Mouse (Mus musculus) hindbrain, embryonic 13.5 days (tissue): Measurements from ENCODE around the gene Rbm15. TPM values are rescaled to one million over a fixed set of nuclear protein-coding genes. Genes with fewer than 3 reads are reported as not detected.
A peak's percentile ranks its signal among the peaks of the same experiment; 100 is the strongest.

Experiments
- ATAC-seq: fragments of 200-750 bp; cut with Nextera tagmentation; 2 replicates; pipeline ENCODE4 v1.8.0; 2017; ENCODE audit warnings: moderate TSS enrichment; ENCODE audit not compliant: low FRiP score
- H3K27ac ChIP-seq: fragments of 300-500 bp; sonication (generic); 2 replicates; pipeline ENCODE4 v1.5.1; 2015; ENCODE audit warnings: inconsistent platforms, mild to moderate bottlenecking, moderate library complexity
- H3K27me3 ChIP-seq: fragments of 300-500 bp; sonication (generic); 2 replicates; pipeline ENCODE4 v1.6.1; 2015; ENCODE audit warnings: mild to moderate bottlenecking, inconsistent platforms
- H3K36me3 ChIP-seq: fragments of 300-500 bp; sonication (generic); 2 replicates; pipeline ENCODE4 v1.6.1; 2015; ENCODE audit warnings: mild to moderate bottlenecking, inconsistent platforms
- H3K4me1 ChIP-seq: fragments of 300-500 bp; sonication (generic); replicated peaks from 2 replicates; pipeline ENCODE4 v1.6.1; 2015; ENCODE audit warnings: inconsistent platforms
- H3K4me2 ChIP-seq: fragments of 300-500 bp; sonication (generic); 2 replicates; pipeline ENCODE4 v1.6.1; 2015; ENCODE audit warnings: inconsistent platforms, mild to moderate bottlenecking, moderate library complexity
- H3K4me3 ChIP-seq: fragments of 300-500 bp; sonication (generic); 2 replicates; pipeline ENCODE4 v1.5.1; 2015; ENCODE audit warnings: mild to moderate bottlenecking, inconsistent platforms
- H3K9ac ChIP-seq: fragments of 300-500 bp; sonication (generic); 2 replicates; pipeline ENCODE4 v1.6.1; 2015; ENCODE audit warnings: mild to moderate bottlenecking, inconsistent platforms
- H3K9me3 ChIP-seq: fragments of 300-500 bp; sonication (generic); 2 replicates; pipeline ENCODE4 v1.6.1; 2016; ENCODE audit warnings: inconsistent platforms
- WGBS: fragments of 180-500 bp; shearing (Covaris S2); methylation state at CpG from one replicate; pipeline ENCODE4 v1.1.7; 2015; 5-methylcytosine and 5-hydroxymethylcytosine counted together
- polyA plus RNA-seq: library from polyadenylated mRNA; unstranded; fragments of >200 nt; fragmentation: Nextera tagmentation; extraction: Ambion mirVana; gene quantifications from 2 replicates; pipeline ENCODE4 v1.2.1, GENCODE M21; 2015

The Rbm15 gene
- 9.1 and 9.5 TPM in 2 replicates for polyA plus RNA-seq

DNA sequence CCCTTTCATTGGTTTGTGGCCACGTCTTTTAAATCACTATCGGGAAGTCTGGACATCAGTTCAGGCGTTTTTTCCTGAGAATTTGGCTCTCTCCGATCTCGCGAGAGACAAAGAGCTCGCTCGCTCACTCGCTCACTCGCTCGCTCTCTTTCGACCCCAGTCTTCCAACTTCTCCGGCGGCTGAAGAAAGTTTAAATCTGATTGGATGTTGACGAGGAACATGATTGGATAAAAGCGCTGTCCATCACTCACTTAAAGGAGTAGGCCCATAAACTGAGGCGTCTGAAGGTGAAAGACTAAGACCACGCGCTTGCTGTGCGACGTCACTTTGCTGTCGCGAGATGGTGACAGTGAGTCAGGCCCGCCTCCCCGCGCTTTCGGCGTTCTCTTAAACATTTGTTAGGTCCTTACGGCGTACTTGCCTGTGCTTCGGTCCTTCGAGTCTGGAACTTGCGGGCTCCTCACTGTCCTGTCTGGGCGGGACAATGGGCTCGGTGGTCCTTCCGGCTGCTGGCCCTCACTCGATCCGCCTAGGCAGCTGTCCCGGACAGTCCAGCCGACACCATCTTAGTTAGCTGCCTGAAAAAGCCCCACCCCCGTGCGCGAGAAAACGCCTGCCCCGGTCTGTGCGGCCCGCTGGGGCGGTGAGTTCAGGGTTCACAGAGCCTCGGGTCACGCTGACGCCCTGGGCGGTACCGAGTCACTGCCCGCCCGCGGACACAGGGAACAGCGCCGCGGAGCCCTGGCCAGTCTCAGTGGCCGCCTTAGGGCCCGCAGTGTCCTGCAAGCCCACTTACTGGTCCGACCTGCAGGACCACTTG, at the start of gene Rbm15:
Rbm15 (minus strand) TSS at position 293 of the 821 bp plus-strand sequence.
- Histone ChIP-seq H3K27ac (peak within 1 kb of the TSS; percentile 93), H3K9me3 (no peaks in the 10 kb centered on the region), H3K4me2 (peak within 1 kb of the TSS; percentile 92), H3K4me3 (peak within 1 kb of the TSS; percentile 92), H3K27me3 (no peaks in the 10 kb centered on the region), H3K9ac (peak within 1 kb of the TSS; percentile 88), H3K4me1 (peaks cover 31% of the 10 kb centered on the region), H3K36me3 (peaks cover 14% of the 10 kb centered on the region)
- ATAC-seq, result peak; percentile 97
- WGBS, result under 1% methylated on average over 62 of the region's 62 CpGs

DNA sequence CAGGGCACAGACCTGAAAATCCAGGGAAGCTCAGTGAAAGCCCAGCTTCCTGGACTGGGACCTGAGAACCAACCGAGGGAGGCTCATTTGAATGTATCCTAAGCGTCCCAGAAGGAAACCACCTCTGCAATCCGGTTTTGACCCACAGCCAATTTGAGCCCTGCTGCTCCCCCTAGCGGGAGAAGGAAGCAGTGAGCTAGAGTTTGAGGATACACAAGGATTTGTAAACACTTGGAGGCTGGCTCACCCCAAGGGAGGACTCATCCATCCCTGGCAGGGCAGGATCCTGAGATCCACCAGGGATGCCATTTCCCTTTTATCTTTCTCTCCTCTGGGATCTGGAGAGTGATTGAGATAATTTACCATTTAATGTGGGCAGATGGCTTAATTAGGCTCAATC, 45.9 kb upstream of the Rbm15 start:
- Histone ChIP-seq H3K9ac (no peak overlapping the region), H3K27ac (no peak overlapping the region), H3K9me3 (no peaks in the 10 kb centered on the region), H3K4me2 (no peak overlapping the region), H3K4me1 (peaks cover 31% of the 10 kb centered on the region), H3K36me3 (no peaks in the 10 kb centered on the region), H3K27me3 (0 out of 2 replicates have a peak, but pooled peaks cover 3% of the 10 kb centered on the region), H3K4me3 (no peak overlapping the region)
- WGBS, result 6% methylated on average over 4 of the region's 4 CpGs
- ATAC-seq, result peak; percentile 67

DNA sequence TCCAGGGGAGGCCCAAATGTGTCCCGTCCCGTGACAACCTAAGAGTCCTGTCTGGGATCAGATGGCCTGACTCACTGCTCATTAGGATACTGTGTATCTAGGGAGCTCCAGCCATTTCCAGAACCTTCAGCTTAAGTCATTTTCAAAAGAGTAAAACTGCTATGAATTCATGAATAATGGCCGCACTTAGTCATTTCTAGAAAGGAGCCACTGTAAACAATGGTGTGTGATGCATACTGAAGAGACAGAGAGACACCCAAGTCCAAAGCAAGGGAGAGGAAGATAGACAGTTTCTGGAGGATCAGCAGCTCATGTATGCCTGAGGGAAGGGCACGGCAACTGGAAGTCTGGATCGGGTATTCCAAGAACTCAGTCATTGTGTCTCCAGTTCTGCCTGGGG, 45.2 kb upstream of the Rbm15 start:
- 84% methylated on average over 5 of the region's 5 CpGs for WGBS
- no peak for ATAC-seq
- H3K4me2 ChIP-seq, result no peak overlapping the region
- 0 out of 2 replicates have a peak, but pooled peaks cover 2% of the 10 kb centered on the region for H3K27me3 ChIP-seq
- H3K4me1 ChIP-seq, result peaks cover 31% of the 10 kb centered on the region
- H3K4me3 ChIP-seq, result no peak overlapping the region
- no peak overlapping the region for H3K27ac ChIP-seq
- H3K9me3 ChIP-seq, result no peaks in the 10 kb centered on the region
- no peak overlapping the region for H3K9ac ChIP-seq
- H3K36me3 ChIP-seq, result no peaks in the 10 kb centered on the region

DNA sequence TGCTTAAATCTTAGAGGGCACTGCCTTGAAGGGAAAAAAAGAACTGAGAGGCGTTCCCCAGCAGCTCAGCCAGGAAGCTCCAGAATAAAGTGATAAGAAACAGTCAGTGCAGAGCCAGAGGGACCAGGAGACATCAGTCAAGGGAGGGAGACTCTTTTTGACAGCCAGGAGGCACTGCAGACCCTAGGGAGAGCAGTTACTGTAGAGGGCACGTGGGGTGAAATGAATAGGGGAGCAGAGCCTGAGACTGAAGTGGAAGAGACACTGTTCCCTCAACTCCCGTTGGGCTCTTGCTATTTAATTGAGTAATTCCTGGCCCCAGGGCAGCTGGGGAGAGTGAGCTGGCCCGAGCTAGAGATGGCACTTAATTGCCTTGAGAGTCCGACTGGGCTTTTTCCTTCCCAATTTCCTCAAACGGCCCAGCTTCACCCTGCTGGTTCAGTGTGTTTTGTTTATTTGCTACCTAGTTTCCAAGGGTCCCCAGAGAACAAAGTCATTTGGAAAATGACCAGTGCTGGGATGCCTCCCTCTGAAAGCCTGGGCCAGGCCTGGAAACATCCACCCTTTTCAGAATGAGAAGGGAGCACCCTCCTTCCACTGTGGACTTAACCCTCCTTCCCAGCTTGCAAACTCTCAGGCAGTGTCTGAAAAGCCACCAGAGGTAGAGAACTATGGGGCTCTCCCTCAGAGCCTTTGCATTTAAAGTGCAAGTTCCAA, 41.6 kb upstream of the Rbm15 start:
- H3K9ac ChIP-seq, result no peak overlapping the region
- no peak overlapping the region for H3K4me2 ChIP-seq
- no peaks in the 10 kb centered on the region for H3K9me3 ChIP-seq
- no peak overlapping the region for H3K27ac ChIP-seq
- no peaks in the 10 kb centered on the region for H3K36me3 ChIP-seq
- no peaks in the 10 kb centered on the region for H3K27me3 ChIP-seq
- ATAC-seq, result peak; percentile 75
- WGBS, result 7% methylated on average over 6 of the region's 6 CpGs
- no peak overlapping the region for H3K4me3 ChIP-seq
- H3K4me1 ChIP-seq, result peaks cover 21% of the 10 kb centered on the region

DNA sequence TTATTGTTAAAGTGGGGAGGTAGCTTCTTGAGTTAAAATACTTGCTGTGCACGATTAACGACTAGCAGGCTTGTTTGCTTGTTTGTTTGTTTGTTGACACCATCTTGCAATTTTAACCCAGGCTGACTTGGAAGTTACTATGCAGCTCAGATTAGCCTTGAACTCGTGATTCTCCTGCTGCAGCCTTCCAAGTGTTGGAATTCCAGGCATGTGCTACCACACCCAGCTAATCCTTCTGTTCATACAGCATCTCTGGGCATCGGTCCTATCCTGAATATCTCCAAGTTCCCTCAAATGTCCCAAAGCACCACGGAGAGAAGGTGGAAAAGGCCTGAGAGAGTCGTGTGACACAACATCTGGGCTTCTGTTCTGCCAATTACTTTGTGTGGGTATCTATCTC, 35.7 kb upstream of the Rbm15 start:
- H3K27ac ChIP-seq, result no peak overlapping the region
- H3K36me3 ChIP-seq, result no peaks in the 10 kb centered on the region
- no peak overlapping the region for H3K4me2 ChIP-seq
- H3K9ac ChIP-seq, result no peak overlapping the region
- H3K4me1 ChIP-seq, result 0 out of 2 replicates have a peak, but pooled peaks cover 2% of the 10 kb centered on the region
- WGBS, result 83% methylated on average over 6 of the region's 6 CpGs
- no peak overlapping the region for H3K4me3 ChIP-seq
- H3K9me3 ChIP-seq, result no peaks in the 10 kb centered on the region
- peaks cover 15% of the 10 kb centered on the region for H3K27me3 ChIP-seq
- no peak for ATAC-seq

DNA sequence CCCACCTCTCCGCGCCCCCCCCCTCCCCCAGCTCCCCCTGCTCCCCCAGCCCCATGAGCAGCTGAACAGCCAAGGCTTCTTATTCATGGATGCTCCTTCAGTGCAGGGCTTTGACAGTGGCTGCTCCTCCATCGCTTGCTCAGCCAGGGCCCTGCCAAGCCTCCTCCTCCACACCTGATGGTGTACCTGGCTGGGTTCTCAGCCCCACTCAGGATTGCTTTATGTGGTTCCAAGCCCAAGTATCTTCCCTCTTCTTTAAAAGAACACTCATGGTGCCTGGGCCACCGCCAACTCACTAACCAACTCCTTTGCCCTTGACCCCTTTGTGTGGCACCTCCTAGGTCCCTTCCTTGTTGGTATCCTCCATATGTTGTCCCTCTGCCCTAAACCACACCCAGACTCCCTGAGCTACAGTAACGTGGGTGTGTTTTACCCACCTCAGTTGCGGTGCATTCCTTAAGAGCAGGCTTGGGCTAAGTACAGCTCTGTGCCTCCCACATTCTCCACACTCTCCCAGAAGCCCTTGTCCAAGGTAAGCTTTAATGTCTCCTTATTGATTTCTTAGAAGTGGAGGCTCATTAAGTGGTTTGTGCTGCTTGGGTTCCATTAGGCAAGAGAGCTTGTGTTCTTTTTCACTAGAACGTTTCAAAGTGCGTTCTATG, 34.6 kb upstream of the Rbm15 start:
- Histone ChIP-seq H3K4me3 (no peak overlapping the region), H3K27me3 (peaks cover 18% of the 10 kb centered on the region), H3K9me3 (no peaks in the 10 kb centered on the region), H3K27ac (no peak overlapping the region), H3K4me1 (0 out of 2 replicates have a peak, but pooled peaks cover 2% of the 10 kb centered on the region), H3K36me3 (no peaks in the 10 kb centered on the region), H3K4me2 (no peak overlapping the region), H3K9ac (no peak overlapping the region)
- 88% methylated on average over 8 of the region's 8 CpGs for WGBS
- ATAC-seq, result no peak

DNA sequence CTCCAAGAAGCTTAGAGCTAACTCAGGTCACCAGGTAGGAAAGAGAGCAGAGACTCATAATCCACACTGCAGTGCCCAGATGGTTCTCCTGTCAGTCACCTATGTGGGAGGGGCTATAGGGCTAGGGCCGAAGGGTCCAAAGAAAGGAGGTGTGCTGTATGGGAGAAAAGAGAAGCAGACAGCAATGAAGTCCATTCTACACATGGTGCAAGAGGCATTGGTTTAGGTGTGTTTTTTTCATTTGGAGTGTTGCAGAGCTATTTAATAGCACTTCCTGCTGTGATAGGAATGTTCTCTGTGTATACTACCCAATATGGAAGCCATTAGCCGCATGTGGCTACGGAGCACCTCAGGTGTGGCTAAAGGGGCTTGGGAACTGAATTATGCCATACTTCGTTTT, 31.9 kb upstream of the Rbm15 start:
- no peak overlapping the region for H3K4me3 ChIP-seq
- no peak overlapping the region for H3K4me2 ChIP-seq
- peaks cover 23% of the 10 kb centered on the region for H3K27me3 ChIP-seq
- no peak overlapping the region for H3K9ac ChIP-seq
- H3K27ac ChIP-seq, result no peak overlapping the region
- ATAC-seq, result no peak
- H3K9me3 ChIP-seq, result no peaks in the 10 kb centered on the region
- H3K36me3 ChIP-seq, result no peaks in the 10 kb centered on the region
- H3K4me1 ChIP-seq, result 0 out of 2 replicates have a peak, but pooled peaks cover 2% of the 10 kb centered on the region
- WGBS, result 80% methylated on average over 4 of the region's 4 CpGs

DNA sequence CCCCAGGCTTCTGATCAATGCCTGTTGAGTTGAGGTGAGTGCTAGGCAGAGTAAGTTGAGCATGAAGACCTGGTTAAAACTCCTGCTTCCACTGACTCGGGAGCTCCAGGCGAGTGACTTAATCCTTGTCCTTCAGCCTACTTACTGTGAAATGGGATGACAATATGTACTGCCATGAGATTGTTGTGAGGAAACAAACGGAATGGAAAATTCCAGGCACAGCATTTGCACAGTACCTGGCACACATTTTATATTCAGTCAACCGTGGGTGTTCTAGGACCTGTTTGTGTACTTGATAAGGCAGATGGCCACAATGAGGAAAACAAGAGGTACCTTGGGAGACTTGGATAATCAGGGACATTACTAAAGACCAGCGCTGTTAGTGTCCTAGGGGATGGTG, 29.9 kb upstream of the Rbm15 start:
- WGBS, result 92% methylated on average over 5 of the region's 5 CpGs
- Histone ChIP-seq H3K27ac (no peak overlapping the region), H3K36me3 (no peaks in the 10 kb centered on the region), H3K27me3 (peaks cover 20% of the 10 kb centered on the region), H3K4me2 (no peak overlapping the region), H3K4me1 (peaks cover 2% of the 10 kb centered on the region; the same call in 1 of the 2 replicates), H3K9ac (no peak overlapping the region), H3K4me3 (no peak overlapping the region), H3K9me3 (no peaks in the 10 kb centered on the region)
- no peak for ATAC-seq

DNA sequence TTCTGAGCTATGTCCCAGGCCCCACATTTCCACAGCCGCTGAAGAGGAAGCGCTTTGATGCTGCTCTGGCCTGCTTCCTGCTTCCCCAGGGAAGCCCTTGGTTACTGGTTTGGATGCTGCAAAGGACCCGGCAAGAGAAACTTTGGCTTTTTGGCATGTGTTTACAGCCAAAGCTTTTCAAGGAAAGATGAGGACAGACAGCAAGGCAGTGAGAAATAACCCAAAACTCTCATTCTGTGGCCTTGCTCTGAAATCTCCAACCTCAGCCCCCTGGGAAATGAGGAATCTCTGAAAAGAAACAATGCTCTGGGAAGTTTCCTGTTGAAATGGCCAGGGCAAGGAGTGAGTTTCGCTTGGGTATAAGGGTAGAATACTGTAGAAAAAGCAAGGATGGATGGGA, 26.9 kb upstream of the Rbm15 start:
- H3K27me3 ChIP-seq, result peaks cover 27% of the 10 kb centered on the region
- H3K4me1 ChIP-seq, result peaks cover 6% of the 10 kb centered on the region
- WGBS, result 80% methylated on average over 4 of the region's 4 CpGs
- no peak overlapping the region for H3K9ac ChIP-seq
- H3K27ac ChIP-seq, result no peak overlapping the region
- H3K9me3 ChIP-seq, result no peaks in the 10 kb centered on the region
- no peak for ATAC-seq
- no peak overlapping the region for H3K4me2 ChIP-seq
- no peaks in the 10 kb centered on the region for H3K36me3 ChIP-seq
- no peak overlapping the region for H3K4me3 ChIP-seq

DNA sequence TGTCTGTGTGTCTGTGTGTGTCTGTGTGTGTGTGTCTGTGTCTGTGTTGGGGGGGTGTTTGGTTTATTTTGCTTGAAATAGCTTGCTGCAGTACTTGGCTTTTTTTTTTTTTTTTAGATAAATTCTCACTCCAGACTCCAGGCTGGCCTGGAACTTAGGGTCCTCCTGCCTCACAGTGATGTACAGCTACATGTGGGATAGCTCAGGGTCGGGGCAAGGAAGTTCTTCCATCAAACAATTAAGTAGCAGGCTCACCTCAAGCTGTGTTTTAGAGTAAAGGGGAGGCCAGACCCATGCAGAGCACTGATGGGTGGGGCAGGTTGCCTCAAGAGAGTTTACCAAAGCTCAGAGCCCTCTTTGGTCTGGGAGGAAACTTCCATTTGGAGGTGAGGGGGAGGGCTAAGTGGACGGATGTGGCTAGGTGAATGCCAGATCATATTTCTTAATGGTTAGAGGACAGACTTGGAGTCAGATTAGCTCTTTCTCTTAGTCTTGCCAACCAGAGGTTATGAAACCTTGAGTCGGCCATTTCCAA, 24.3 kb upstream of the Rbm15 start:
- Histone ChIP-seq H3K9ac (no peak overlapping the region), H3K27me3 (peaks cover 28% of the 10 kb centered on the region), H3K9me3 (no peaks in the 10 kb centered on the region), H3K36me3 (no peaks in the 10 kb centered on the region), H3K4me3 (no peak overlapping the region), H3K27ac (no peak overlapping the region), H3K4me2 (no peak overlapping the region), H3K4me1 (peaks cover 6% of the 10 kb centered on the region)
- ATAC-seq, result 0 out of 2 replicates have a peak, but pooled peaks have one; percentile 25
- 72% methylated on average over 3 of the region's 3 CpGs for WGBS

DNA sequence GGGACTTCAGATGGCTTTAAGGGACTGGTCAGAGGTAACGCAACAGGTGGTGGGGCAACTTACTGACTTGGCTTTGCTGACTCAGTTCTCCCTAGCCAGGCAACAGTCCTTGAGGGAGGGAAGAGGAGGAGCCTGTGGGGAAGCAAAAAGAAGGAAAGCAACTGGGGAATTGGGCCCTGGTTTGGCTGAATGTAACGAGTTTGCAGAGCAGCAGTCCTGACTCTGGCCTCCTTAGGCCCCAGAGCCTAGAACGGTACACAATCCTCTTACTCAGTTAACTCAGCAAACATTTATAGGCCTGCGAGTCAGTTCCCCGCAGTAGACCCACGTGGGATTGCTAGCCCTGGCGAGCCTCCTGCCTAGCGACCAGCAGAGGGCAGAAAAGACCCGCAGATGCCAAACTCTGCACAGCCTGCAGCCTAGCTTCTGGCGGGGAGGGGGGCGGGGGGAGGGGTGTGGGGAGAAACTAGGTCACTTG, 23.5 kb upstream of the Rbm15 start:
- no peak overlapping the region for H3K4me2 ChIP-seq
- H3K36me3 ChIP-seq, result no peaks in the 10 kb centered on the region
- peaks cover 25% of the 10 kb centered on the region for H3K27me3 ChIP-seq
- ATAC-seq, result peak; percentile 93
- no peak overlapping the region for H3K9ac ChIP-seq
- no peaks in the 10 kb centered on the region for H3K9me3 ChIP-seq
- peaks cover 6% of the 10 kb centered on the region for H3K4me1 ChIP-seq
- no peak overlapping the region for H3K27ac ChIP-seq
- H3K4me3 ChIP-seq, result no peak overlapping the region
- 1% methylated on average over 11 of the region's 11 CpGs for WGBS
